ENCODE assay signal across 8 mouse cellular contexts in the genomic region with DNA sequence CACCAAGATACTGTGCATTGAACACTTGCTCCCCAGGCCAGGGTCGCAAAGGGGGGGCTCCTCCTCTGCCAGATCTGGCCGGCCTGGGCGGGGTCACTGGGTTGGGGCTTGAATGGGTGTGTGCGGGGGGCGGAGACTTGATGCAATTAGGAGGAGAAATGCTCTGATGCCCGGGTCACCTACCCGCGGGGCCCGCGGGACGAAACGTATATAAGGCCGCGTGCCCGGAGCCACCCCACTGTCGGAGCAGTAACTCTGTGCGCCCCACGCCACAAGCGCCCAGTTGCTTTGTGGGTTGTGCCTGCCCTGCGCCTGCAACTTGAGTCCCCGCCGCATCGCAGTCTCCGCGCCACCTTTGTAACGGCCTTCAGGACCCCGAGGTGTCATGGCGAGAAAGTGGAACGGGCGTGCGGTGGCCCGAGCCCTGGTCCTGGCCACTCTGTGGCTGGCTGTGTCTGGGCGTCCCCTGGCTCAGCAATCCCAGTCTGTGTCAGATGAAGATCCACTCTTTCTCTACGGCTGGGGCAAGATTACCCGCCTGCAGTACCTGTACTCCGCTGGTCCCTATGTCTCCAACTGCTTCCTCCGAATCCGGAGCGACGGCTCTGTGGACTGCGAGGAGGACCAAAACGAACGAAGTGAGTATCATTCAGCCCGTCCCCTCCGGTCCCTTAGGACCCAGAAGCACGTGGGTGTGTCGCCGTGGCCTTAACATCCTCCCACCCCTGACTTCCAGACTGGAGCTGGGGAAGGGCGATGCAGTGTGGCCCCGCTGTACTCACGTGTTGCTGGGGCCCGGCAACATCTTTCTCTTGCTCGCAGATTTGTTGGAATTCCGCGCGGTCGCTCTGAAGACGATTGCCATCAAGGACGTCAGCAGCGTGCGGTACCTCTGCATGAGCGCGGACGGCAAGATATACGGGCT. TPM values are rescaled to one million over a fixed set of nuclear protein-coding genes. Genes with fewer than 3 reads are reported as not detected.
A peak's percentile ranks its signal among the peaks of the same experiment; 100 is the strongest.
DNase-seq lines count a peak whose midpoint lies in the region; ATAC-seq and TF ChIP-seq lines count a peak whose summit lies in the region.

A gene (plus strand): TSS at position 238 of the 925 bp plus-strand sequence.

- DNase-seq in left cerebral cortex, adult 2 months (ENCODE audit: extremely low spot score in 1 of 2, low spot score in 2 of 2), result no peak
- no peak for DNase-seq in left cerebral cortex, adult 9 months (ENCODE audit: low spot score in 2 of 2)
- no peak for DNase-seq in liver, embryonic 13.5 days
- no peak for DNase-seq in thymus, postnatal 14 days
- no peak for DNase-seq in cerebellum, adult 8-10 months

- TF ChIP-seq POLR2A in bone marrow macrophage, adult 2 months (IDR thresholded peaks at IDR 0.05; ENCODE audit: borderline replicate concordance, low read depth, low read length), result no peak

- H3K4me2 ChIP-seq in heart, embryonic 16.5 days (ENCODE audit: low read depth, low read length), result peak within 1 kb of the TSS; percentile 92
- peak within 1 kb of the TSS; percentile 74 for H3K4me2 ChIP-seq in liver, embryonic 13.5 days
- peak within 1 kb of the TSS; percentile 76 for H3K4me2 ChIP-seq in stomach, embryonic 16.5 days (ENCODE audit: low read depth, low read length)

- H3K4me1 ChIP-seq in bone marrow macrophage, adult 2 months (ENCODE audit: control insufficient read depth, insufficient read depth, low read length), result no peaks in the 10 kb centered on the region; the same call in 1 of the 2 replicates
- H3K4me1 ChIP-seq in heart, embryonic 16.5 days (ENCODE audit: control insufficient read depth, insufficient read depth, low read length), result peaks cover 23% of the 10 kb centered on the region
- H3K4me1 ChIP-seq in liver, embryonic 13.5 days (replicated peaks), result peaks cover 33% of the 10 kb centered on the region
- peaks cover 13% of the 10 kb centered on the region for H3K4me1 ChIP-seq in stomach, embryonic 16.5 days (ENCODE audit: control insufficient read depth, insufficient read depth, low read length)

- no peak within 1 kb of the TSS for H3K27ac ChIP-seq in left cerebral cortex, adult 2 months
- H3K27ac ChIP-seq in bone marrow macrophage, adult 2 months (ENCODE audit: insufficient read depth, low read depth, low read length), result no peak within 1 kb of the TSS
- no peak within 1 kb of the TSS for H3K27ac ChIP-seq in heart, embryonic 16.5 days (ENCODE audit: low read length)
- no peak within 1 kb of the TSS for H3K27ac ChIP-seq in liver, embryonic 13.5 days
- H3K27ac ChIP-seq in stomach, embryonic 16.5 days (ENCODE audit: low read length), result no peak within 1 kb of the TSS

- under 1% methylated on average over 65 of the region's 65 CpGs for WGBS in heart, embryonic 16.5 days
- 1% methylated on average over 65 of the region's 65 CpGs for WGBS in liver, embryonic 13.5 days (ENCODE audit: insufficient replicate concordance)
- 1% methylated on average over 65 of the region's 65 CpGs for WGBS in stomach, embryonic 16.5 days

- intact Hi-C loops in left cerebral cortex, adult 2 months (cut with DNase I), result loop anchor here (1.0 to 2.0 kb wide), 2 partner anchors 98 to 310 kb away; no protein-coding TSS in a partner anchor

- no peak for TF ChIP-seq CTCF in left cerebral cortex, adult 2 months (IDR thresholded peaks at IDR 0.05)
- TF ChIP-seq CTCF in bone marrow macrophage, adult 2 months (IDR thresholded peaks at IDR 0.05; ENCODE audit: low read depth, low read length), result no peak

- H3K9ac ChIP-seq in heart, embryonic 16.5 days (ENCODE audit: low read length), result peak within 1 kb of the TSS; percentile 60
- peak within 1 kb of the TSS; percentile 23; the same call in 1 of the 2 replicates for H3K9ac ChIP-seq in liver, embryonic 13.5 days
- H3K9ac ChIP-seq in stomach, embryonic 16.5 days (ENCODE audit: low read length), result peak within 1 kb of the TSS; percentile 45; the same call in 1 of the 2 replicates

- H3K36me3 ChIP-seq in heart, embryonic 16.5 days (ENCODE audit: control insufficient read depth, insufficient read depth), result no peaks in the 10 kb centered on the region
- no peaks in the 10 kb centered on the region for H3K36me3 ChIP-seq in liver, embryonic 13.5 days
- no peaks in the 10 kb centered on the region for H3K36me3 ChIP-seq in stomach, embryonic 16.5 days (ENCODE audit: control insufficient read depth, insufficient read depth, low read length)

- ATAC-seq in heart, embryonic 16.5 days (replicated peaks; ENCODE audit: extremely low read depth, insufficient read depth, low FRiP score), result no peak; the same call in 1 of the 2 replicates
- 0 out of 2 replicates have a peak, but pooled peaks have one; percentile 39 for ATAC-seq in liver, embryonic 13.5 days (ENCODE audit: low read depth)
- ATAC-seq in stomach, embryonic 16.5 days (ENCODE audit: insufficient read depth, low FRiP score), result no peak

- H3K4me3 ChIP-seq in left cerebral cortex, adult 2 months, result peak within 1 kb of the TSS; percentile 19
- H3K4me3 ChIP-seq in bone marrow macrophage, adult 2 months (ENCODE audit: insufficient read depth, low read length), result peak within 1 kb of the TSS; percentile 37
- H3K4me3 ChIP-seq in heart, embryonic 16.5 days (ENCODE audit: low read length), result peak within 1 kb of the TSS; percentile 60
- H3K4me3 ChIP-seq in liver, embryonic 13.5 days (replicated peaks), result peak within 1 kb of the TSS; percentile 52
- peak within 1 kb of the TSS; percentile 46 for H3K4me3 ChIP-seq in stomach, embryonic 16.5 days (replicated peaks; ENCODE audit: low read length)

- H3K27me3 ChIP-seq in heart, embryonic 16.5 days (ENCODE audit: control insufficient read depth, insufficient read depth, low read length), result peaks cover 63% of the 10 kb centered on the region
- H3K27me3 ChIP-seq in liver, embryonic 13.5 days, result peaks cover 83% of the 10 kb centered on the region
- H3K27me3 ChIP-seq in stomach, embryonic 16.5 days (ENCODE audit: control insufficient read depth, insufficient read depth, low read length), result peaks cover 55% of the 10 kb centered on the region

- H3K9me3 ChIP-seq in heart, embryonic 16.5 days (replicated peaks; ENCODE audit: control insufficient read depth, low read length), result no peaks in the 10 kb centered on the region
- no peaks in the 10 kb centered on the region for H3K9me3 ChIP-seq in liver, embryonic 13.5 days (replicated peaks)
- no peaks in the 10 kb centered on the region for H3K9me3 ChIP-seq in stomach, embryonic 16.5 days (replicated peaks; ENCODE audit: control insufficient read depth, low read length)

RNA-seq across cellular contexts. Expression of the gene that starts here (rescaled TPM):
- not detected for total RNA-seq in left cerebral cortex, adult 2 months (2021)
- polyA plus RNA-seq in bone marrow macrophage, adult 2 months (2012; ENCODE audit: insufficient read depth, insufficient read length, missing spikeins), result not detected in 2 replicates
- polyA plus RNA-seq in heart, embryonic 16.5 days (2015; fragmentation: Nextera tagmentation; extraction: Ambion mirVana), result 0.20 TPM in 1 of 2 replicates, not detected in the other
- 0.07 and 0.14 TPM in 2 replicates for polyA plus RNA-seq in liver, embryonic 13.5 days (2015; fragmentation: Nextera tagmentation; extraction: Ambion mirVana)
- polyA plus RNA-seq in stomach, embryonic 16.5 days (2015; fragmentation: Nextera tagmentation; extraction: Ambion mirVana), result not detected in 2 replicates

Comparison
In these comparisons a context has a peak if more than half of its experiments do, and no peak if none do; other contexts are left out.
1. Peak in ATAC-seq, H3K4me3 ChIP-seq, H3K9ac ChIP-seq and H3K4me2 ChIP-seq in liver, embryonic 13.5 days; RNA of the gene not detected or under 1 TPM.